In the genomic region with DNA sequence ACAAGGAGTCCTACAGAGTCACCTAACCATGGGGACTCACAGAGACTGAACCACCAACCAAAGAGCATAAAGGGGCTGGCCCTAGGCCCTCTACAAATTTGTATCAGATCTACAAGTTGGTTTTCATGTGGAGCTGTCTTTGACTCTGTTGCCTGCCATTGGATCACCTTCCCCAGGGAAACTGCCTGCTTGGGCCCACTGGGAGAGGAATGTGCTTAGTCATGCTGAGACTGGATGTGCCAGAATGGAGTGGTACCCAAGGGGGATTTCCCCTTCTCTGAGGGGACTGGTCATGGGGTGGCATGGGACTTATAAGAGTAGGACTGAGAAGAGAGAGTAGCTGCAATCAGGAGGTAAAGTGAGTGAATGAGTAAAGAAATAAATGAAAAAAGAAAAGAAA, we compare ENCODE assay signal across 23 mouse cellular contexts.
DNase-seq lines count a peak whose midpoint lies in the region; ATAC-seq and TF ChIP-seq lines count a peak whose summit lies in the region.
"Had no signal": no experiment of that assay in that cellular context is flagged by ENCODE, and none has a peak within 500 bp of the region (broad histone marks: within the 10 kb centered on the region; RNA-seq: fewer than 3 reads in every experiment).

No protein-coding gene starts in this region.

- in situ Hi-C loops in ES-E14 (cut with MboI; ENCODE audit: low sequenced_read_pairs in 2 of 2, unreplicated experiment in 2 of 2) = no loop called here

- H3K9ac ChIP-seq in ES-E14 (ENCODE audit: insufficient read depth, low read depth, low read length, poor library complexity, severe bottlenecking) = no peak overlapping the region
- H3K9ac ChIP-seq in neural tube, embryonic 15.5 days (replicated peaks) = no peak overlapping the region
- H3K9ac ChIP-seq: embryonic facial prominence, embryonic 12.5 days; forebrain, embryonic 12.5 days; heart, embryonic 13.5 days; hindbrain, embryonic 12.5 days had no signal

- no peak overlapping the region for H3K4me3 ChIP-seq in ES-E14 (ENCODE audit: insufficient read depth in 1 of 2, low read depth in 1 of 2, low read length in 2 of 2, poor library complexity in 1 of 2, severe bottlenecking in 1 of 2)
- H3K4me3 ChIP-seq in neural tube, embryonic 15.5 days (replicated peaks) = no peak overlapping the region
- H3K4me3 ChIP-seq: embryonic facial prominence, embryonic 12.5 days; forebrain, embryonic 12.5 days; heart, embryonic 13.5 days; hindbrain, embryonic 12.5 days had no signal

- H3K4me2 ChIP-seq in neural tube, embryonic 15.5 days = no peak overlapping the region
- H3K4me2 ChIP-seq: embryonic facial prominence, embryonic 12.5 days; forebrain, embryonic 12.5 days; heart, embryonic 13.5 days; hindbrain, embryonic 12.5 days had no signal

- ATAC-seq in neural tube, embryonic 15.5 days (ENCODE audit: low FRiP score) = no peak
- ATAC-seq in megakaryocyte progenitor cell, adult 5-6 weeks (replicated peaks; ENCODE audit: poor library complexity) = no peak
- ATAC-seq: forebrain, embryonic 16.5 days; hindbrain, embryonic 16.5 days; inflammation-experienced regulatory T-cells, adult 6 months; Patski had no signal

- H3K9me3 ChIP-seq in ES-E14 (ENCODE audit: control insufficient read depth, insufficient read depth, low read depth, low read length) = no peaks in the 10 kb centered on the region
- no peaks in the 10 kb centered on the region for H3K9me3 ChIP-seq in neural tube, embryonic 15.5 days (replicated peaks)
- H3K9me3 ChIP-seq: embryonic facial prominence, embryonic 12.5 days; forebrain, embryonic 12.5 days; heart, embryonic 13.5 days; hindbrain, embryonic 12.5 days had no signal

- no peaks in the 10 kb centered on the region for H3K36me3 ChIP-seq in ES-E14 (ENCODE audit: control insufficient read depth, insufficient read depth, low read length, poor library complexity, severe bottlenecking)
- no peaks in the 10 kb centered on the region for H3K36me3 ChIP-seq in neural tube, embryonic 15.5 days
- H3K36me3 ChIP-seq: embryonic facial prominence, embryonic 12.5 days; forebrain, embryonic 12.5 days; heart, embryonic 13.5 days; hindbrain, embryonic 12.5 days had no signal

- H3K27ac ChIP-seq in ES-E14 (ENCODE audit: insufficient read depth, low read depth, low read length, poor library complexity, severe bottlenecking) = no peak overlapping the region
- H3K27ac ChIP-seq in neural tube, embryonic 15.5 days (replicated peaks) = no peak overlapping the region
- H3K27ac ChIP-seq: embryonic facial prominence, embryonic 12.5 days; forebrain, embryonic 12.5 days; heart, embryonic 13.5 days; hindbrain, embryonic 12.5 days had no signal

- peaks cover 0 to 4% of the 10 kb centered on the region in 2 experiments; a peak in 1 of 4 replicates for H3K4me1 ChIP-seq in ES-E14 (ENCODE audit: control insufficient read depth in 2 of 2, insufficient read depth in 2 of 2, low read length in 2 of 2, poor library complexity in 1 of 2)
- H3K4me1 ChIP-seq in neural tube, embryonic 15.5 days = no peaks in the 10 kb centered on the region
- H3K4me1 ChIP-seq: embryonic facial prominence, embryonic 12.5 days; forebrain, embryonic 12.5 days; heart, embryonic 13.5 days; hindbrain, embryonic 12.5 days had no signal

- peak; percentile 81 for DNase-seq in heart, adult 11 months
- DNase-seq in heart, postnatal 4 days = no peak
- DNase-seq in ES-E14 (ENCODE audit: low read depth, low spot score) (no peak), R1 (ENCODE audit: low read depth, low spot score) (peak; percentile 47)
- no peak for DNase-seq in urinary bladder, adult 2 months (ENCODE audit: low spot score)
- no peak for DNase-seq in cerebellum, postnatal 4 days (ENCODE audit: low spot score in 2 of 2)
- DNase-seq: adrenal gland, adult 8-10 months; cerebellum, adult 11 months; cerebellum, adult 8-10 months; cerebellum, postnatal 14 days; gastrocnemius, postnatal 14 days; heart, postnatal 36 days; kidney, adult 11 months had no signal

- no peaks in the 10 kb centered on the region for H3K27me3 ChIP-seq in neural tube, embryonic 15.5 days (replicated peaks)
- H3K27me3 ChIP-seq: embryonic facial prominence, embryonic 12.5 days; forebrain, embryonic 12.5 days; heart, embryonic 13.5 days; hindbrain, embryonic 12.5 days; Patski had no signal

TF ChIP-seq in ES-E14, 5 proteins besides CTCF, POLR2A, EP300 and RAD21:
- TF ChIP-seq MAFK (IDR thresholded peaks at IDR 0.05; ENCODE audit: insufficient read depth, low read depth, low read length) = peak; percentile 71; the same call in 1 of the 2 replicates
- TF ChIP-seq HCFC1 (IDR thresholded peaks at IDR 0.05; ENCODE audit: borderline replicate concordance, insufficient read depth, low read length) = no peak
- no peak for TF ChIP-seq ZNF384 (IDR thresholded peaks at IDR 0.05; ENCODE audit: low read depth, low read length)
- TF ChIP-seq ZC3H11A (IDR thresholded peaks at IDR 0.05; ENCODE audit: borderline replicate concordance, low read depth, low read length) = no peak
- no peak for TF ChIP-seq CHD2 (IDR thresholded peaks at IDR 0.05; ENCODE audit: low read depth, low read length)

Comparison
In these comparisons a context has a peak if more than half of its experiments do, and no peak if none do; other contexts are left out.
1. DNase-seq: peak in heart, adult 11 months (single experiment) and R1 (single experiment); none in heart, postnatal 4 days (single experiment), ES-E14 (single experiment), urinary bladder, adult 2 months (single experiment) and cerebellum, postnatal 4 days (0 of 2).